Mouse (Mus musculus) liver, embryonic 16.5 days (tissue): ENCODE results near the gene Nfatc4. TPM values are rescaled to one million over a fixed set of nuclear protein-coding genes. Genes with fewer than 3 reads are reported as not detected.

Source experiments
- ATAC-seq: fragments of 200-750 bp; cut with Nextera tagmentation; 2 replicates; pipeline ENCODE4 v1.8.0; 2017; ENCODE audit warnings: low read depth, mild to moderate bottlenecking, moderate number of reproducible peaks, moderate library complexity
- H3K27ac ChIP-seq: fragments of 300-500 bp; sonication (generic); 2 replicates; pipeline ENCODE4 v1.5.1; 2014; ENCODE audit warnings: mild to moderate bottlenecking, low read length
- H3K27me3 ChIP-seq: fragments of 300-500 bp; sonication (generic); 2 replicates; pipeline ENCODE4 v1.6.1; 2014; ENCODE audit warnings: low read depth, low read length, mixed read lengths; ENCODE audit not compliant: control insufficient read depth, insufficient read depth
- H3K36me3 ChIP-seq: fragments of 300-500 bp; sonication (generic); 2 replicates; pipeline ENCODE4 v1.6.1; 2014; ENCODE audit warnings: mild to moderate bottlenecking; ENCODE audit not compliant: control insufficient read depth, insufficient read depth
- H3K4me1 ChIP-seq: fragments of 300-500 bp; sonication (generic); 2 replicates; pipeline ENCODE4 v1.6.1; 2014; ENCODE audit warnings: low read depth, low read length, mixed read lengths; ENCODE audit not compliant: control insufficient read depth
- H3K4me2 ChIP-seq: fragments of 300-500 bp; sonication (generic); 2 replicates; pipeline ENCODE4 v1.6.1; 2014; ENCODE audit warnings: low read depth, low read length, mixed read lengths
- H3K4me3 ChIP-seq: fragments of 300-500 bp; sonication (generic); 2 replicates; pipeline ENCODE4 v1.5.1; 2014; ENCODE audit warnings: low read depth, mild to moderate bottlenecking, low read length
- H3K9ac ChIP-seq: fragments of 300-500 bp; sonication (generic); 2 replicates; pipeline ENCODE4 v1.6.1; 2014; ENCODE audit warnings: low read depth, low read length
- H3K9me3 ChIP-seq: fragments of 300-500 bp; sonication (generic); replicated peaks from 2 replicates; pipeline ENCODE4 v1.6.1; 2016; ENCODE audit warnings: low read length; ENCODE audit not compliant: control insufficient read depth
- WGBS: fragments of 180-500 bp; shearing (Covaris S2); extraction: QIAGEN DNeasy Blood & Tissue Kit; methylation state at CpG from one replicate; pipeline ENCODE4 v1.1.7; 2014; ENCODE audit not compliant: insufficient replicate concordance; 5-methylcytosine and 5-hydroxymethylcytosine counted together
- polyA plus RNA-seq: library from polyadenylated mRNA; unstranded; fragments of >200 nt; fragmentation: Nextera tagmentation; extraction: Ambion mirVana; gene quantifications from 2 replicates; pipeline ENCODE4 v1.2.1, GENCODE M21; 2015

Nfatc4 gene
- polyA plus RNA-seq, 1 experiment from 2014 or later, result 0.71 TPM

GRCm38 (mm10) chr14:55814885-55815284, 8.1 kb upstream of the Nfatc4 start:
- H3K4me2 ChIP-seq, result peak overlapping the region; percentile 50
- H3K27me3 ChIP-seq, result no peaks in the 10 kb centered on the region; the same call in 1 of the 2 replicates
- H3K36me3 ChIP-seq, result no peaks in the 10 kb centered on the region
- H3K4me1 ChIP-seq, result no peaks in the 10 kb centered on the region; the same call in 1 of the 2 replicates
- ATAC-seq, result no peak
- no peaks in the 10 kb centered on the region for H3K9me3 ChIP-seq
- H3K9ac ChIP-seq, result no peak overlapping the region
- no peak overlapping the region for H3K27ac ChIP-seq
- H3K4me3 ChIP-seq, result peak overlapping the region; percentile 45
- WGBS, result 28% methylated on average over 16 of the region's 16 CpGs

GRCm38 (mm10) chr14:55815310-55815751, 7.6 kb upstream of the Nfatc4 start:
- no peak for ATAC-seq
- H3K9ac ChIP-seq, result no peak overlapping the region
- 27% methylated on average over 17 of the region's 17 CpGs for WGBS
- H3K4me2 ChIP-seq, result peak overlapping the region; percentile 50
- H3K4me3 ChIP-seq, result peak overlapping the region; percentile 45
- no peaks in the 10 kb centered on the region for H3K9me3 ChIP-seq
- no peak overlapping the region for H3K27ac ChIP-seq
- H3K36me3 ChIP-seq, result no peaks in the 10 kb centered on the region
- H3K4me1 ChIP-seq, result no peaks in the 10 kb centered on the region; the same call in 1 of the 2 replicates
- no peaks in the 10 kb centered on the region; the same call in 1 of the 2 replicates for H3K27me3 ChIP-seq

- Histone ChIP-seq H3K9me3 (no peaks in the 10 kb centered on the region), H3K36me3 (no peaks in the 10 kb centered on the region), H3K27ac (no peak overlapping the region), H3K4me2 (no peak overlapping the region), H3K4me3 (no peak overlapping the region), H3K27me3 (peaks cover 27% of the 10 kb centered on the region), H3K4me1 (peaks cover 7% of the 10 kb centered on the region), H3K9ac (no peak overlapping the region)
- ATAC-seq, result no peak
- WGBS, result 57% methylated on average over 7 of the region's 7 CpGs
Measured at GRCm38 (mm10) chr14:55819845-55820405, 3.0 kb upstream of the Nfatc4 start.

- no peaks in the 10 kb centered on the region for H3K36me3 ChIP-seq
- no peak overlapping the region for H3K9ac ChIP-seq
- H3K27me3 ChIP-seq, result peaks cover 34% of the 10 kb centered on the region
- H3K4me1 ChIP-seq, result peaks cover 12% of the 10 kb centered on the region
- WGBS, result 61% methylated on average over 9 of the region's 9 CpGs
- no peak overlapping the region for H3K27ac ChIP-seq
- H3K4me3 ChIP-seq, result no peak overlapping the region
- no peak for ATAC-seq
- no peaks in the 10 kb centered on the region for H3K9me3 ChIP-seq
- no peak overlapping the region for H3K4me2 ChIP-seq
Measured at GRCm38 (mm10) chr14:55820576-55820975, 2.4 kb upstream of the Nfatc4 start.

GRCm38 (mm10) chr14:55822435-55822990, 431 bp upstream of the Nfatc4 start:
- peaks cover 53% of the 10 kb centered on the region for H3K27me3 ChIP-seq
- no peaks in the 10 kb centered on the region for H3K9me3 ChIP-seq
- no peaks in the 10 kb centered on the region for H3K36me3 ChIP-seq
- peak; percentile 58 for ATAC-seq
- peaks cover 12% of the 10 kb centered on the region for H3K4me1 ChIP-seq
- no peak overlapping the region for H3K27ac ChIP-seq
- H3K4me3 ChIP-seq, result peak overlapping the region; percentile 59
- H3K4me2 ChIP-seq, result peak overlapping the region; percentile 73
- no peak overlapping the region for H3K9ac ChIP-seq
- 5% methylated on average over 13 of the region's 13 CpGs for WGBS

- no peak overlapping the region for H3K9ac ChIP-seq
- H3K9me3 ChIP-seq, result no peaks in the 10 kb centered on the region
- H3K27me3 ChIP-seq, result peaks cover 56% of the 10 kb centered on the region
- no peak overlapping the region for H3K27ac ChIP-seq
- 7% methylated on average over 10 of the region's 10 CpGs for WGBS
- ATAC-seq, result no peak
- no peaks in the 10 kb centered on the region for H3K36me3 ChIP-seq
- H3K4me2 ChIP-seq, result peak overlapping the region; percentile 73
- peaks cover 12% of the 10 kb centered on the region for H3K4me1 ChIP-seq
- peak overlapping the region; percentile 59 for H3K4me3 ChIP-seq
Measured at GRCm38 (mm10) chr14:55824001-55824480, 1.1 kb downstream of the Nfatc4 start.

GRCm38 (mm10) chr14:55824481-55825215, 1.7 kb downstream of the Nfatc4 start:
- no peaks in the 10 kb centered on the region for H3K36me3 ChIP-seq
- peak overlapping the region; percentile 36 for H3K4me3 ChIP-seq
- peak overlapping the region; percentile 30; the same call in 1 of the 2 replicates for H3K4me2 ChIP-seq
- ATAC-seq, result no peak
- peaks cover 56% of the 10 kb centered on the region for H3K27me3 ChIP-seq
- H3K27ac ChIP-seq, result no peak overlapping the region
- H3K9ac ChIP-seq, result no peak overlapping the region
- H3K4me1 ChIP-seq, result peaks cover 12% of the 10 kb centered on the region
- WGBS, result 6% methylated on average over 32 of the region's 32 CpGs
- no peaks in the 10 kb centered on the region for H3K9me3 ChIP-seq

- peak overlapping the region; percentile 30 for H3K4me2 ChIP-seq
- ATAC-seq, result no peak
- H3K4me1 ChIP-seq, result peaks cover 12% of the 10 kb centered on the region
- H3K9me3 ChIP-seq, result no peaks in the 10 kb centered on the region
- 2% methylated on average over 19 of the region's 37 CpGs for WGBS
- H3K4me3 ChIP-seq, result peak overlapping the region; percentile 36
- peaks cover 56% of the 10 kb centered on the region for H3K27me3 ChIP-seq
- H3K36me3 ChIP-seq, result no peaks in the 10 kb centered on the region
- no peak overlapping the region for H3K9ac ChIP-seq
- no peak overlapping the region for H3K27ac ChIP-seq
Measured at GRCm38 (mm10) chr14:55825216-55826051, 2.5 kb downstream of the Nfatc4 start.
